Mouse (Mus musculus): ENCODE data around the gene Tpcn1.

Tpcn1 gene

GRCm38 (mm10) chr5:120609246-120609775, 20.8 kb upstream of the Tpcn1 start:
- DNase-seq (ENCODE audit: low spot score): no peak

GRCm38 (mm10) chr5:120607335-120607734, 18.9 kb upstream of the Tpcn1 start:
- no peak for DNase-seq (ENCODE audit: low spot score)

- no peak for DNase-seq (ENCODE audit: low spot score)
Observed at GRCm38 (mm10) chr5:120606590-120607200, 18.2 kb upstream of the Tpcn1 start.

- peak; percentile 97 for DNase-seq (ENCODE audit: low spot score)
Observed at GRCm38 (mm10) chr5:120605688-120606087, 17.2 kb upstream of the Tpcn1 start.

- no peak for DNase-seq (ENCODE audit: low spot score)
Observed at GRCm38 (mm10) chr5:120605241-120605661, 16.8 kb upstream of the Tpcn1 start.

GRCm38 (mm10) chr5:120604839-120605238, 16.4 kb upstream of the Tpcn1 start:
- DNase-seq (ENCODE audit: low spot score): peak; percentile 87

GRCm38 (mm10) chr5:120603515-120603914, 15.0 kb upstream of the Tpcn1 start:
- DNase-seq (ENCODE audit: low spot score): no peak

GRCm38 (mm10) chr5:120602210-120602609, 13.7 kb upstream of the Tpcn1 start:
- DNase-seq (ENCODE audit: low spot score): no peak

- peak; percentile 64 for DNase-seq (ENCODE audit: low spot score)
Observed at GRCm38 (mm10) chr5:120600946-120601668, 12.6 kb upstream of the Tpcn1 start.

- no peak for DNase-seq (ENCODE audit: low spot score)
Observed at GRCm38 (mm10) chr5:120599625-120600024, 11.2 kb upstream of the Tpcn1 start.

GRCm38 (mm10) chr5:120594485-120594884, 6.0 kb upstream of the Tpcn1 start:
- no peak for DNase-seq (ENCODE audit: low spot score)

- DNase-seq (ENCODE audit: low spot score): no peak
Observed at GRCm38 (mm10) chr5:120592141-120592540, 3.7 kb upstream of the Tpcn1 start.

- no peak for DNase-seq (ENCODE audit: low spot score)
Observed at GRCm38 (mm10) chr5:120590356-120591010, 2.0 kb upstream of the Tpcn1 start.

GRCm38 (mm10) chr5:120587940-120588568, 419 bp downstream of the Tpcn1 start:
- DNase-seq (ENCODE audit: low spot score): no peak

GRCm38 (mm10) chr5:120587616-120587926, 902 bp downstream of the Tpcn1 start:
- DNase-seq (ENCODE audit: low spot score): no peak

GRCm38 (mm10) chr5:120586741-120587615, 1.5 kb downstream of the Tpcn1 start:
- no peak for DNase-seq (ENCODE audit: low spot score)

GRCm38 (mm10) chr5:120584968-120585367, 3.5 kb downstream of the Tpcn1 start:
- no peak for DNase-seq (ENCODE audit: low spot score)

GRCm38 (mm10) chr5:120583511-120583910, 5.0 kb downstream of the Tpcn1 start:
- DNase-seq (ENCODE audit: low spot score): no peak

- DNase-seq (ENCODE audit: low spot score): no peak
Observed at GRCm38 (mm10) chr5:120582002-120582401, 6.5 kb downstream of the Tpcn1 start.

- no peak for DNase-seq (ENCODE audit: low spot score)
Observed at GRCm38 (mm10) chr5:120579898-120580626, 8.4 kb downstream of the Tpcn1 start.
